Mouse (Mus musculus): ENCODE data around the gene Trpc5. TPM values are rescaled to one million over a fixed set of nuclear protein-coding genes. Genes with fewer than 3 reads are reported as not detected.

The Trpc5 gene
- polyA plus RNA-seq, 1 experiment from 2014 or later, result 0.36 TPM

Other genes with a start within 250 kb of the Trpc5 start
- gene Trpc5os, start 231.6 kb downstream of the Trpc5 start, polyA plus RNA-seq (2015; fragmentation: Nextera tagmentation; extraction: Ambion mirVana), result not detected in 2 replicates
- 0.85 and 0.93 TPM in 2 replicates for gene Rtl4, start 727 bp upstream of the Trpc5 start, polyA plus RNA-seq (2015; fragmentation: Nextera tagmentation; extraction: Ambion mirVana)

Measured in stomach, embryonic 15.5 days (tissue).